Mouse (Mus musculus): Measurements from ENCODE around the gene Sstr4.

Sstr4 gene

GRCm38 (mm10) chr2:148395131-148396051 is at the start of gene Sstr4:
Gene Sstr4, plus strand, starts transcription at chr2:148395344.
- DNase-seq = no peak

GRCm38 (mm10) chr2:148345373-148345772 is 49.8 kb upstream of the Sstr4 start:
- DNase-seq = peak; percentile 14

GRCm38 (mm10) chr2:148346976-148347375 is 48.2 kb upstream of the Sstr4 start:
- no peak for DNase-seq

- DNase-seq = no peak
Observed at GRCm38 (mm10) chr2:148349509-148350307, 45.4 kb upstream of the Sstr4 start.

- no peak for DNase-seq
Observed at GRCm38 (mm10) chr2:148350460-148350859, 44.7 kb upstream of the Sstr4 start.

- DNase-seq = no peak
Observed at GRCm38 (mm10) chr2:148352655-148353054, 42.5 kb upstream of the Sstr4 start.

GRCm38 (mm10) chr2:148357145-148357544 is 38.0 kb upstream of the Sstr4 start:
- DNase-seq = no peak

GRCm38 (mm10) chr2:148364536-148364935 is 30.6 kb upstream of the Sstr4 start:
- DNase-seq = no peak

- DNase-seq = no peak
Observed at GRCm38 (mm10) chr2:148365227-148365626, 29.9 kb upstream of the Sstr4 start.

GRCm38 (mm10) chr2:148371743-148372630 is 23.2 kb upstream of the Sstr4 start:
- no peak for DNase-seq

GRCm38 (mm10) chr2:148373602-148374071 is 21.5 kb upstream of the Sstr4 start:
- DNase-seq = no peak

GRCm38 (mm10) chr2:148375326-148376150 is 19.6 kb upstream of the Sstr4 start:
- DNase-seq = peak; percentile 32

GRCm38 (mm10) chr2:148378817-148379342 is 16.3 kb upstream of the Sstr4 start:
- DNase-seq = no peak

- DNase-seq = no peak
Observed at GRCm38 (mm10) chr2:148379899-148380413, 15.2 kb upstream of the Sstr4 start.

GRCm38 (mm10) chr2:148381076-148381475 is 14.1 kb upstream of the Sstr4 start:
- no peak for DNase-seq

GRCm38 (mm10) chr2:148386476-148386875 is 8.7 kb upstream of the Sstr4 start:
- no peak for DNase-seq

- DNase-seq = no peak
Observed at GRCm38 (mm10) chr2:148386927-148387326, 8.2 kb upstream of the Sstr4 start.

- DNase-seq = no peak
Observed at GRCm38 (mm10) chr2:148387652-148388581, 7.2 kb upstream of the Sstr4 start.

GRCm38 (mm10) chr2:148393149-148393548 is 2.0 kb upstream of the Sstr4 start:
- DNase-seq = no peak

GRCm38 (mm10) chr2:148393846-148394245 is 1.3 kb upstream of the Sstr4 start:
- no peak for DNase-seq
